In the genomic region with DNA sequence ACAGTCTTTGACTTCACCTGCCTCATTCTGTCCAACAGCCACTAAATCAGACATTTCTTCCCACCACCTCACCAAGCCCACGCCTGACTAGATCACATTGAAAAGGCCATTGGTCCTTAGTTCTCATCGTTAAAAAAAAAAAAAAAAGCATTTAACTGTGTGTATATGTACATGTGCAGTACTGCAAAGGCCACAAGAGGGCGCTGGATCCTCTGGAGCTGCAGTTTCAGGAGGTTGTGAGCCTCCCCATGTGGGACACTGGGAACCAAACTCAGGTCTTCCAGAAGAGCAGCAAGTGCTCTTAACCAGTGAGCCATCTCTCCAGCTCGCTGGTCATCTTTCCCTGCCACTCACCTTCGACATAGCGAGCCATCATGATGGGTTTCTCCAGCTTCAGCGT, we compare ENCODE assay signal across 22 mouse cellular contexts. TPM values are rescaled to one million over a fixed set of nuclear protein-coding genes. Genes with fewer than 3 reads are reported as not detected.
DNase-seq lines count a peak whose midpoint lies in the region; ATAC-seq and TF ChIP-seq lines count a peak whose summit lies in the region.
"Had no signal": no experiment of that assay in that cellular context is flagged by ENCODE, and none has a peak within 500 bp of the region (broad histone marks: within the 10 kb centered on the region; RNA-seq: fewer than 3 reads in every experiment).

No protein-coding gene starts in this region.

- H3K9me3 ChIP-seq in forebrain, postnatal 0 days (ENCODE audit: low read length), result no peaks in the 10 kb centered on the region
- H3K9me3 ChIP-seq in forebrain, embryonic 14.5 days (replicated peaks; ENCODE audit: control insufficient read depth, low read length), result no peaks in the 10 kb centered on the region; the same call in 1 of the 2 replicates
- H3K9me3 ChIP-seq in E14TG2a.4 (ENCODE audit: low read length), result peaks cover 5% of the 10 kb centered on the region; the same call in 1 of the 2 replicates
- H3K9me3 ChIP-seq: embryonic facial prominence, embryonic 13.5 days; heart, embryonic 10.5 days; liver, embryonic 13.5 days; midbrain, embryonic 15.5 days had no signal

- no peak overlapping the region for H3K27ac ChIP-seq in forebrain, postnatal 0 days (ENCODE audit: low read depth, low read length)
- no peak overlapping the region for H3K27ac ChIP-seq in forebrain, embryonic 14.5 days (ENCODE audit: low read depth, low read length)
- no peak overlapping the region for H3K27ac ChIP-seq in liver, adult 2 months (replicated peaks; ENCODE audit: insufficient read depth, low read depth, low read length)
- no peak overlapping the region for H3K27ac ChIP-seq in olfactory bulb, adult 2 months (ENCODE audit: insufficient read depth, low read depth, low read length)
- H3K27ac ChIP-seq: embryonic facial prominence, embryonic 13.5 days; heart, embryonic 10.5 days; hindbrain, embryonic 14.5 days; liver, embryonic 13.5 days; midbrain, embryonic 15.5 days had no signal

- H3K4me2 ChIP-seq in forebrain, postnatal 0 days (ENCODE audit: low read depth), result no peak overlapping the region
- no peak overlapping the region for H3K4me2 ChIP-seq in forebrain, embryonic 14.5 days (ENCODE audit: low read length)
- H3K4me2 ChIP-seq: embryonic facial prominence, embryonic 13.5 days; hindbrain, embryonic 14.5 days; liver, embryonic 13.5 days; midbrain, embryonic 15.5 days had no signal

- H3K36me3 ChIP-seq in forebrain, postnatal 0 days (ENCODE audit: insufficient read depth), result no peaks in the 10 kb centered on the region
- H3K36me3 ChIP-seq in forebrain, embryonic 14.5 days (ENCODE audit: control insufficient read depth, insufficient read depth, low read length), result no peaks in the 10 kb centered on the region
- H3K36me3 ChIP-seq in liver, adult 2 months (ENCODE audit: control insufficient read depth, insufficient read depth, low read length), result no peaks in the 10 kb centered on the region
- no peaks in the 10 kb centered on the region for H3K36me3 ChIP-seq in E14TG2a.4 (ENCODE audit: insufficient read depth, low read length)
- H3K36me3 ChIP-seq: embryonic facial prominence, embryonic 13.5 days; G1E; heart, embryonic 10.5 days; liver, embryonic 13.5 days; midbrain, embryonic 15.5 days had no signal

- 79% methylated on average over 7 of the region's 7 CpGs for WGBS in forebrain, postnatal 0 days
- WGBS in forebrain, embryonic 14.5 days, result 75% methylated on average over 7 of the region's 7 CpGs
- 80% methylated on average over 7 of the region's 7 CpGs for WGBS in liver, adult 2 months
- whole genome bisulfite sequencing in olfactory bulb, adult 2 months, result 83% methylated on average over 7 of the region's 7 CpGs

- H3K9ac ChIP-seq in forebrain, postnatal 0 days, result no peak overlapping the region
- no peak overlapping the region for H3K9ac ChIP-seq in forebrain, embryonic 14.5 days (ENCODE audit: low read length)
- no peak overlapping the region for H3K9ac ChIP-seq in liver, adult 2 months (ENCODE audit: low read depth, low read length)
- H3K9ac ChIP-seq: embryonic facial prominence, embryonic 13.5 days; hindbrain, embryonic 14.5 days; liver, embryonic 13.5 days; midbrain, embryonic 15.5 days had no signal

- H3K27me3 ChIP-seq in forebrain, postnatal 0 days (ENCODE audit: insufficient read depth, low read length), result no peaks in the 10 kb centered on the region
- H3K27me3 ChIP-seq in forebrain, embryonic 14.5 days (replicated peaks; ENCODE audit: control insufficient read depth, insufficient read depth, low read length), result no peaks in the 10 kb centered on the region
- no peaks in the 10 kb centered on the region for H3K27me3 ChIP-seq in liver, adult 2 months (ENCODE audit: control insufficient read depth, insufficient read depth, low read length)
- peaks cover 19% of the 10 kb centered on the region for H3K27me3 ChIP-seq in E14TG2a.4 (ENCODE audit: insufficient read depth, low read length)
- H3K27me3 ChIP-seq: embryonic facial prominence, embryonic 13.5 days; liver, embryonic 13.5 days; midbrain, embryonic 15.5 days had no signal

- H3K4me3 ChIP-seq in forebrain, postnatal 0 days (ENCODE audit: low read depth, low read length), result no peak overlapping the region
- H3K4me3 ChIP-seq in forebrain, embryonic 14.5 days (ENCODE audit: low read depth, low read length), result no peak overlapping the region
- no peak overlapping the region for H3K4me3 ChIP-seq in liver, adult 2 months (ENCODE audit: insufficient read depth, low read depth, low read length)
- no peak overlapping the region for H3K4me3 ChIP-seq in E14TG2a.4 (replicated peaks; ENCODE audit: low read length)
- H3K4me3 ChIP-seq in olfactory bulb, adult 2 months (ENCODE audit: insufficient read depth, low read depth, low read length), result no peak overlapping the region
- H3K4me3 ChIP-seq: embryonic facial prominence, embryonic 13.5 days; heart, embryonic 10.5 days; liver, embryonic 13.5 days; midbrain, embryonic 15.5 days had no signal

- no peak for DNase-seq in forebrain, postnatal 0 days
- DNase-seq in forebrain, embryonic 14.5 days (ENCODE audit: low spot score), result no peak
- no peak for DNase-seq in liver, adult 2 months (ENCODE audit: extremely low read depth, low read depth, low spot score)
- no peak for DNase-seq in liver
- DNase-seq in adrenal gland, postnatal 25 days, result no peak
- DNase-seq: adrenal gland, postnatal 10 days; cerebellum, adult 9-10 months; gastrocnemius, postnatal 25 days; heart, postnatal 10 days; kidney, adult 2 months; left cerebral cortex, postnatal 4 days; liver, embryonic 13.5 days; right cerebral cortex, adult 18-20 months; thymus, postnatal 25 days had no signal

- no peaks in the 10 kb centered on the region for H3K79me2 ChIP-seq in liver, adult 2 months (ENCODE audit: control insufficient read depth, insufficient read depth, low read length)

- H3K4me1 ChIP-seq in forebrain, postnatal 0 days (ENCODE audit: insufficient read depth), result no peaks in the 10 kb centered on the region
- H3K4me1 ChIP-seq in forebrain, embryonic 14.5 days (ENCODE audit: control insufficient read depth, insufficient read depth, low read length), result no peaks in the 10 kb centered on the region
- no peaks in the 10 kb centered on the region for H3K4me1 ChIP-seq in liver, adult 2 months (ENCODE audit: control insufficient read depth, insufficient read depth, low read length)
- peaks cover 5% of the 10 kb centered on the region for H3K4me1 ChIP-seq in E14TG2a.4 (replicated peaks; ENCODE audit: low read depth, low read length)
- no peaks in the 10 kb centered on the region; the same call in 1 of the 2 replicates for H3K4me1 ChIP-seq in olfactory bulb, adult 2 months (ENCODE audit: control insufficient read depth, insufficient read depth, low read length)
- H3K4me1 ChIP-seq: embryonic facial prominence, embryonic 13.5 days; heart, embryonic 10.5 days; liver, embryonic 13.5 days had no signal

- ATAC-seq in forebrain, postnatal 0 days, result no peak
- ATAC-seq in forebrain, embryonic 14.5 days, result no peak
- ATAC-seq: midbrain, embryonic 15.5 days had no signal

- peak; percentile 21 for TF ChIP-seq CTCF in forebrain, postnatal 0 days (IDR thresholded peaks at IDR 0.05; ENCODE audit: low read depth)
- TF ChIP-seq CTCF in liver, adult 2 months (IDR thresholded peaks at IDR 0.05; ENCODE audit: low read depth, low read length), result peak; percentile 8; the same call in 1 of the 2 replicates
- TF ChIP-seq CTCF in E14TG2a.4 (conservative IDR thresholded peaks at IDR 0.05; ENCODE audit: low read length), result peak; percentile 71
- 0 out of 2 replicates have a peak, but pooled peaks have one; percentile 23 for TF ChIP-seq CTCF in olfactory bulb, adult 2 months (IDR thresholded peaks at IDR 0.05; ENCODE audit: insufficient read depth, low read depth, low read length)

- TF ChIP-seq POLR2A in liver, adult 2 months (IDR thresholded peaks at IDR 0.05; ENCODE audit: extremely low read depth, insufficient read depth, low read length), result no peak
- no peak for TF ChIP-seq POLR2A in olfactory bulb, adult 2 months (IDR thresholded peaks at IDR 0.05; ENCODE audit: insufficient read depth, low read depth, low read length)

RNA-seq across cellular contexts. Expression of a gene that starts 22.1 kb away (rescaled TPM):
- total RNA-seq in forebrain, postnatal 0 days (2014; rRNA removed), result 17.6 and 22.2 TPM in 2 replicates
- 10.8 and 14.2 TPM in 2 replicates for polyA plus RNA-seq in forebrain, postnatal 0 days (2015; fragmentation: Nextera tagmentation; extraction: Ambion mirVana)
- 9.2 and 10.4 TPM in 2 replicates for polyA plus RNA-seq in forebrain, embryonic 14.5 days (2014; fragmentation: Nextera tagmentation; extraction: Ambion mirVana)
- 0.07 and 0.28 TPM in 2 replicates for total RNA-seq in liver, adult 2 months (2014; rRNA removed)
- 0.09 and 0.35 TPM in 2 replicates for polyA plus RNA-seq in liver, adult 2 months (2012; rRNA removed)
- not detected in 2 replicates for polyA plus RNA-seq in olfactory bulb, adult 2 months (2012; ENCODE audit: insufficient read depth, insufficient read length, low replicate concordance, missing spikeins)
- 4.6 and 6.7 TPM in 2 replicates for total RNA-seq in adrenal gland, postnatal 25 days (2021)
- total RNA-seq: megakaryocyte, adult 5-6 weeks had no signal
- polyA plus RNA-seq: G1E had no signal

Comparison
In these comparisons a context has a peak if more than half of its experiments do, and no peak if none do; other contexts are left out.
1. CTCF ChIP-seq: peak in every context shown above with its lines; median percentile 71 in E14TG2a.4; 23 in olfactory bulb, adult 2 months; 21 in forebrain, postnatal 0 days; 8 in liver, adult 2 months.